Mouse (Mus musculus) frontal cortex, adult (tissue): ENCODE data around the gene Tmtc1.

ENCODE experiments used
- ATAC-seq: cut with Nextera tagmentation; 2 replicates; pipeline ENCODE4 v1.9.2; 2017; ENCODE audit warnings: mild to moderate bottlenecking, moderate library complexity, mixed read lengths; ENCODE audit not compliant: low TSS enrichment

The Tmtc1 gene

DNA sequence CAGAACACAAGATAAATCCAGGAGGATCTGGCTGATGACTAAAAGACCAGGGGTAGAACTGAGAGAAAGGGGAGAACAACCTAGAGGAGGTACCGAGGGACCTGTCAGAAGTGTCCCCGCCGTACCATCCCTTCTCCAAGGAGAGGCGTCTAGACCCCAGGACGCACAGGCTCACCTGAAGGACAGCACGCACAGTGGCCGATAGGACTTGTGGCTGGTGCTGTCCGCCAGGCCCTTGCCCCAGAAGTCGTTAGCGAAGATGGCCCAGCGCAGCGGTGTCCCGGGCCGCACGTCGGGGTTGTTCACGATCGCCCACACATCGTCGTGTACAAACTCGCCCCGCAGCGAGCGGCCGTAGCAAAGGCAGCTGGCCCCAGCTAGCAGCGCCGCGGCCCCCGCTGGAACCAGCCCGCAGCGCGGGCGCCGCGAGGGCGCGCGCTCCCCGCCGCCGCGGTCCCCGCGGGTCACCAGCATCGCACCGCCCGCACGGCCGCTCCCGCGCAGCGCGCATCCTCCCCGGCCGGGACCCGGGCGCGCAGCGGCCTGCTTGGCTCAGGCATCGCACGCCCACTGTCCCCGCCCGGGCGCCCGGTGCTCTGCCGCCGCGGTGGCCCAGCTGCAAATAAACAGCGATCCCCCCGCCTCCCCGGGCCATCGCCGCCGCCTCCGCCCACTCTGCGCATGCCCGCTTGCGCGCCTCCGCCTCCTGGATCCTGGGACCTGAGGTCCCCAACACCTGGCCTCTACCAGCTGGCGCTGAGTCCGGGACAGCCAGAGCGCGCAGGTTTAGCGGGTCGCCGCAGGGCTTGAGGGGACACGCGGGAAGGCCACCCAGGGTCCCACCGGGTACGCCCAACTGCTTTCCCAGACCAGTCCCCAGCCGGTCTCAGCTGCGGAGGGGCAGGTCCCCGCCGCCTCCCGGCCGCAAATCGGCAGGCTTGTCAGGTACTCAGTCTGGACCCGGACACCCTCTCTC, at the start of gene Tmtc1:
TSS of gene Tmtc1 (minus strand) at position 664 of the 976 bp plus-strand sequence.
- ATAC-seq, result peak; percentile 52

- peak; percentile 73; the same call in 1 of the 2 replicates for ATAC-seq
Observed at GRCm38 (mm10) chr6:148491849-148492248, 47.7 kb upstream of the Tmtc1 start.

- ATAC-seq, result no peak
Observed at GRCm38 (mm10) chr6:148486756-148487155, 42.6 kb upstream of the Tmtc1 start.

GRCm38 (mm10) chr6:148481894-148482293, 37.7 kb upstream of the Tmtc1 start:
- no peak for ATAC-seq

GRCm38 (mm10) chr6:148479671-148480237, 35.6 kb upstream of the Tmtc1 start:
- ATAC-seq, result no peak

GRCm38 (mm10) chr6:148478350-148478749, 34.2 kb upstream of the Tmtc1 start:
- ATAC-seq, result no peak

DNA sequence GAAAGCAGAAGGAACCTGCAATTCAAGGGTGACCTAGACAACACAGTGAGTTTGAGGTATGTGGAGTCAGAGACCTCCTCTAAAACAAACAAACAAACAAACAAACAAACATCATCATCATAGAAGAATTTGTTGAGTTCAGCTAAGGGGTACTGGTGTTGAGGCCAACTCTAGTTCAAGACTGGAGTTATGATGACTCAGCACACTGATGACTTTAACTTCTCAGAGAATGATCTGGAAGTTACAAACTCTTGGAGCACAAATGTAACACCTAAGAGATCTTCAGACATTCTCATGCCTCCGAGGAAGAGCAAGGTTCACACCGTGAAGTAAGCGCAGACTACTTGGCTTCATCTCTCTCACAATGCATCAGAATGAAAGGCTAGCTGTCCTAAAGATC, 28.1 kb upstream of the Tmtc1 start:
- ATAC-seq, result no peak

DNA sequence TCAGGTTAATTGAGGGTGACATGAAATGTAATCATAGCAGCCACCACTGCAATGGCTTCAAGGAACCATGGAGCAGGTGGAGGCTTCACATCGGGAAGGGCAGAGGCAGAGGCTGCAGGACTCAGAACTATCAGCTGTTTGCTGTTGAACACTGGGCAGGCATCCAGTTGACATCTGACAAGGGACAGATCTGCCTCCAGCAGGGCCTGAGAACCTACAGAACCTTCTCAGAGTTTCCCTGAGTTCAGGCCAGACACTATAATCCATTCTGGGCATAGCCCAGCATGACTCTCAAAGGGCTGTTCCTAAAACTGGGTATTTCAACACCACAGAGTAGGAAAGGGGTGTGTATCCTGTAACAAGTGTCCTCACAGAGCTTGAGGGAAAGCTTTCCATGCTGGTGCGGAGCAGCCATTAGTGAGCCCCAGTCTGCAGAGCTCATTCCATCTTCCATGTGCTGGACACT, 23.8 kb upstream of the Tmtc1 start:
- no peak for ATAC-seq

- ATAC-seq, result no peak
Observed at GRCm38 (mm10) chr6:148467170-148467921, 23.2 kb upstream of the Tmtc1 start.

GRCm38 (mm10) chr6:148459636-148460035, 15.4 kb upstream of the Tmtc1 start:
- no peak for ATAC-seq

DNA sequence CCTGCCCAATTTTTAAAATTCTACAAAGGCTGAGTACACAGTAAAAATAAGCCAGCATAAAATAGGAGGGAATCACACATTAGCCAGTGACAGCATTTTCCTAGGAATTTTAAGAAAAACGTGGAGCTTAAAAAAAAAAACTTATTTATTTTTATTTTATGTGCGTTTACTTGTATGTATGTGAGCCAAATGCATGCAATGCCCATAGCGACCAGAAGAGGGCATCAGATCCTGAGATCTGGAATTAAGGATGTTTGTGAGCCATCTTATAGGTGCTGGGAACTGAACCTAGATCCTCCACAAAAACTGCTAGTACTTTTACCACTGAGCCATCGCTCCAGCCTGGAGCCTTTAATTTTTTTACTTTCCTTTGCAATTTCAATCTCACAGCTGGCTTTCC, 11.3 kb upstream of the Tmtc1 start:
- no peak for ATAC-seq

GRCm38 (mm10) chr6:148454740-148455139, 10.6 kb upstream of the Tmtc1 start:
- ATAC-seq, result no peak

DNA sequence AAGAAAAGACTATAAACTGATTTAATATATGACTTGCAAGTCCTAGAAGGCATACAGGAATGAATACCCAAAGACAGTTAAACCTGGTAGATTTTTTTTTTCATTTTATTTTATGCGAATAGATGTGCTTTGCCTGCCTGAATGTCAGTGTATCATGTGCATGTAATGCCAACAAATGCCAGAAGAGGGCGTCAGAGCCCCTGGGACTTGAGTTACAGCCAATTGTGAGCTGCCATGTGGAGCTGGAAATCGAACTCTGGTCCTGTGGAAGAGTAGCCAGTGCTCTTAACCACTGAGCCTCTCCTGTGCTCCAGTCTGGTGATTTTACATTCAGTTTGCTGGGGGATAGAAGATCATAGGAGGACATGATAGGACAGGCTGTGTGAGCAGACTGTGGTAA, 4.0 kb upstream of the Tmtc1 start:
- no peak for ATAC-seq

DNA sequence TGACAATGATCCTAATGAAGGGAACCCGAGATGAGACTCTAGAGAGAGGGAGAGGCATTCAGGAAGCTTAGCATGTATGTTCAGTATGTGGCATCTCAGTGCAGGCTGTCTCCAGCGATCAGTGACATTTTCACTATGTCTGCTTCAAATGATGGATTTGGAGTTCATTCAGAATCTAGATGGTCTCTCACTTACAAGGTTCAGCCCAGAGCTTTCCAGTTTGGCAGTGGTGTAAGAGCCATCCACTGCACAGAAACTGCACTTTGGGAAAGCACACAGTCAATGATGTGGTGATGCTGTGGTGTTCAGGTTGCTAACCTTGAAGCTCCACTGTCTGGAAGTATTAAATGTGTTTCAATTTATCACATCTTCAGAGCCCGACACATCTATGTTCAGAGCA, 1.9 kb upstream of the Tmtc1 start:
- no peak for ATAC-seq

DNA sequence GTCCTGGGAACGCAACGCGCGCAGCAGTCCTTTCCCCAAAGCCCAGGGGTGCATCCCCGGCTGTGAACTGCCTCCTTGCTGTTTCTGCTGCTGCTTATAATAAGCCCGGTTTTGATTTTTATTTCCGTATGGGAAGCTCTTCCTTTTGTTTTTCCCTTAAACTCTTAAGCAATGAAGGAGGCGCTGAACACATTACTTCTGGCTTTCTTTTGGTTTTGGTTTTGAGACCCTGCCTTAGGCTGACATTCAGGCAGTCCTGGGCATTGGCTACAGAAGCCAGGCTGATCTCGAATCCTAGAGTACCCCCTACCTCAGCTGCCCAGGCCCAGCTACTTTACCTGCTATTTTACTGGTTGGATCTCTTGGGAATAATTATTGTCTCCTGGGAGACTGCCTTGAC, 607 bp upstream of the Tmtc1 start:
- no peak; the same call in 1 of the 2 replicates for ATAC-seq

- peak; percentile 28 for ATAC-seq
Observed at GRCm38 (mm10) chr6:148443291-148443725, 881 bp downstream of the Tmtc1 start.

DNA sequence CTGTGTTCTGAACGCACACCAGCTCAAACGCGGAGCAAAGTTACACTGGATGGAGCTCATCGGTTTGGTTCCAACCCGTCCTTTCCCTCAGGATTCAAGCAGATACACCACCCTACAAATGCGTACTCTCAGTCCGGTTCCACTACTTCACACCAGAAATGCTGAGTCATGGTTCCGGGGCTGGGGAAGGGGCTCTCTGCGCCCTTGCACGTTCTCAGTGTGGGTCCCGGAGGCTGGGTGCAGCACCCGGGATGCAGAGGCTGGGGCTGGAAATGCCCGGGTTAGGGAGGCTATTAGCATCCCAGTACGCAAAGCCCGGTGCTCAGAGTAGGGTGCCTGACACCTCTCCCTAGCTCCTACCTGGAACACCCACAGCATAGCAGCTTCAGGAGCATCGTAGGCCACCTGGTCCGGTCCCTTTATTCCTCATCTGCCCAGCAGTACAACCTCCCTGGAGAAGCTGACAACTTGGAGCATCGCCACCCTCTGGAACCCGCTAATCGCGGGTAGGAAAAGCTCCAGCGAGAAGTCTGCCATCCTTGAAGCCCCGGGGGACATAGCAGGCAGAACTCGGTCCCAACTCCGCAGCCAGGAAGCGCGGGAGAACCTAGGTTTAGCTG, 1.4 kb downstream of the Tmtc1 start:
- ATAC-seq, result peak; percentile 36

DNA sequence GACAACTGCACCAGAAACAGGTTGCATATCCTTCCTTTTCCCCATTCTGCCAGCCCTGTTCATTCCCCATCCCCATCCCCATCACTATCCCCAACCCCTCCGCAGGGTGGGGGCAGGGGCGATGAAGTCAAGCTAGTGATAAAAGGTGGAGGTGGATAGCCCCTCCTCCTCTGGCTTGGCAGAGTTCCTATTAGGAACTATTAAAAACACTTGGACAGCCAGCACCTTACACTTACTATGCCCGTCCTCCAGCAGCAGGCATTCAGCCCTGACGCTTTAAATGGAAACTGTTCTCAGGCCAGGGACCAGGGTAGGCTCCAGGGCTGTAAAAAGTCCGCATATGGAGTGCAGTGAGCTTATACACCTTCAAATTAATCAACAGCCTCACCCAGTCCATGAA, 2.3 kb downstream of the Tmtc1 start:
- no peak for ATAC-seq

- no peak for ATAC-seq
Observed at GRCm38 (mm10) chr6:148439101-148439500, 5.1 kb downstream of the Tmtc1 start.

- no peak for ATAC-seq
Observed at GRCm38 (mm10) chr6:148437565-148437964, 6.6 kb downstream of the Tmtc1 start.

DNA sequence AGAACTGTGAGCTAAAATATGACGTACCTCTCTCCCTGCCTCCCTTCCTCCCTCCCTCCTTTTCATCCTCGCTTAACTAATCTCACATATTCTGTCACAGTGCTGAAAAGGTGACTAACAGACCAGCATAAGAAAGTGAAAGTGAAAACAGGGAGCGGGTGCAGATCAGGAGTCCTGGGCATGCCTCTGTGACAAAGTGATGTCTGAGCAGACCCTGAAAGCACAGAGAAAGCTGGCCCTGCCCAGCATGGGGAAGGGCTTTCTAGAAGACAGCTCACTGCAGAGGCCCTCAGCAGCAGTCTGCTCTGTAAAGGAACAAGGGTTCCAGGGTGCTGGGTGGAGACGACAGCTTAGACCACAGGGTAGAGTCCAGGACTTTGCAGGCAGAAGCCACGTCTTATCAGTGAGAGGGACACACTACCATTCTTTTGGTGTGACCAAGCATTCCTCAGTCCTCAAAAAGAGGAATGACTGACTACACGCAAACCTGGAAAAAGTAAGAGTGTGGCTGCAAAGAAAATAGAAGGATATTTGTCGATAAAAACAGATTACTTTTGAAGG, 7.7 kb downstream of the Tmtc1 start:
- ATAC-seq, result no peak
